Mouse (Mus musculus): ENCODE measurements around the gene Elavl4.

Gene Elavl4

GRCm38 (mm10) chr4:110266804-110267575, 84.7 kb downstream of the Elavl4 start:
- no peak for DNase-seq (ENCODE audit: extremely low read depth, insufficient read length, low spot score)

- DNase-seq (ENCODE audit: extremely low read depth, insufficient read length, low spot score) = no peak
These were observed 87.3 kb downstream of the Elavl4 start for GRCm38 (mm10) chr4:110264345-110264943.

GRCm38 (mm10) chr4:110257360-110257759, 94.3 kb downstream of the Elavl4 start:
- DNase-seq (ENCODE audit: extremely low read depth, insufficient read length, low spot score) = no peak

DNA sequence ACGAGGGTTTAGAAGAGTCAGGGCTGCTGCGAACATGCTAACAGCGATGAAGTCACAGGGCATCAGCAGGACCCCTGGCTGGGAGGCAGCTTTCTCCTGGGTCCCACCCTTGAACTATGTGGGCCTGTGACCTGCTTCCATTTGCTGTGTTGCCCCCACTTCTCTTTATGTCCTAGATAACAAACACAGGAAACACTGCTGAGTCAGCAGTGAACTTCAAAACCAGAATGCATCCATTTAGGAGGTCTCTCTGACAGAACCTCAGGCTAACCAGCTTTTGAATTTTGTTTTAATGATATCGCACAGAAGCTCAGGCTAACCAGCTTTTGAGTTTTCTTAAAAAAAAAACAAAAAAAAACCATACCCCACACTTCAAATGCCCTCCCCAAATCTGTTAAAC, 96.1 kb downstream of the Elavl4 start:
- no peak for DNase-seq (ENCODE audit: extremely low read depth, insufficient read length, low spot score)

- DNase-seq (ENCODE audit: extremely low read depth, insufficient read length, low spot score) = no peak
These were observed 101.7 kb downstream of the Elavl4 start for GRCm38 (mm10) chr4:110250055-110250454.

- no peak for DNase-seq (ENCODE audit: extremely low read depth, insufficient read length, low spot score)
These were observed 108.8 kb downstream of the Elavl4 start for GRCm38 (mm10) chr4:110242879-110243278.

DNA sequence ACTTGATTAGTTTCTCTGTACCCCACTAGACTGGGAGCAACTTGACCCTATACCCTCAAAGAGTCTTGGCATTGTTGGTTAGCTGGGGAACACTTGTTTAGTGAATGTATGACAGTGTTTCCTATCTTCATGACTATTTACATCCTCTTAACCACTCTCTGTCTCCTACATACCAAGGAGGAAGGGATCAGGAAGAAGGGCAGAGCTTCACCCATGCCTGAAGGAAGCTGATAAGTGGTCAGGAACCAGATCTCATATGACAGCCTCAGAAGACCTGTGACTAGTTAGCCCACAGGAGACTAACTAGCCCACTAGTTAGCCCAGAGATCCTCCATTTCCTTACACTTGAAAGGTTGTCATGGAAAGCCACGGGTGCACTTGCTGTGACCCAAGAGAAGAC, 117.2 kb downstream of the Elavl4 start:
- no peak for DNase-seq (ENCODE audit: extremely low read depth, insufficient read length, low spot score)

- no peak for DNase-seq (ENCODE audit: extremely low read depth, insufficient read length, low spot score)
These were observed 119.4 kb downstream of the Elavl4 start for GRCm38 (mm10) chr4:110232327-110232726.

DNA sequence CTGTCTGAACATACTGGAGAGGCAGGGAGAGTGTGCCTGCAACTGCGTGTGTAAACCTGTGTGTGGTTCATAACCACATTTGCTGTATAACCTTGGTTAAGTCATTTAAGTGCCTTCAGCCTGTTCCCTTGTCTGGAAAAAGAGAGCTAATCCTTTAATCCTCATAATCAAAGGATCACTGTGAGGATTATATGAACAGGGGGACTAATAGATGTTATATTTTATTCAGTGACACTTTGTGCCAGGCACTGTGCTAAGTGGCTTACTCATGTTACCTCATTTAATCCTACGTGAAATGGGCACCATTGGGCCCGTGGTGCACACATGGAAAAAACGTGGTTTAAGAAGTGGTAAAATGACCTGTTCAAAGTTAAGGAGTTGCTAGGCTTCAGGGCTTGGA, 119.9 kb downstream of the Elavl4 start:
- no peak for DNase-seq (ENCODE audit: extremely low read depth, insufficient read length, low spot score)

DNA sequence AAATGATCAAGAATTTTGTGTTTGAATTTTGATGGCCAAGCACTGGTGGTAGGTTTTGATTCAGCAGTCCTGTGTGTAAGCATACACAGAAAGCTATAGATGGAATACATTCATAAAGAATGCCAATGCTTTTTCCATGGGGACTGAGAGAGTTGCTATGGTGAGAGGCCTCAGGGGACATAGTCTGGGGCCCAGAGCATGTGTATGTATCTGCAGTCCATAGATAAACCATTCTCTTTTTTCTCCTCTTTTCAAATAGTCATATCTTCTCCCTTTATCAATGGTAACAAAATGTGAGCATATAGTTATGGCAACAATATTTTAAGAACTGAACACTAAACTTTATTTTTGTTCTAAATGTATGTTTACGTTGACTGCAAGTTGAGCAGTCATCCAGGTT, 122.1 kb downstream of the Elavl4 start:
- DNase-seq (ENCODE audit: extremely low read depth, insufficient read length, low spot score) = no peak

- no peak for DNase-seq (ENCODE audit: extremely low read depth, insufficient read length, low spot score)
These were observed 122.5 kb downstream of the Elavl4 start for GRCm38 (mm10) chr4:110229238-110229637.

DNA sequence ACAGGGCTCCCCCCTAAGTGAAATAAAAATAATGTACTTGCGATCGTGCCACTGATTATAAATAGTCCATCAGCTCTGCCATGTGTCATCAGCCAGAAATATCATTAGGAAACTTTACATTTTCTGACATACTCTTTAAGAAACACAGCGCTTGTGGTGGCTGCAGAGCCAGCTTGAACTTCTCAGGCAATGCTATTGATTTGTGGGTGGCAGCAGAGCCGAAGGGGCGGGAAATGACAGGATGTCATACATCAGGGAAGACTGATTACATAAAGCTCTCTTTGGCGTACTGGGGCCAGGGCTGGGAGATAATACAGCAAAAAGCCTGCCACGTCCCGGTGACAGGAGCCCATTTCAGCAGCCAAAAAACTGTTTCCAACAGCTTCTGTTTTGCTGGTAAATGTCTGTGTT, 124.1 kb downstream of the Elavl4 start:
- DNase-seq (ENCODE audit: extremely low read depth, insufficient read length, low spot score) = no peak

DNA sequence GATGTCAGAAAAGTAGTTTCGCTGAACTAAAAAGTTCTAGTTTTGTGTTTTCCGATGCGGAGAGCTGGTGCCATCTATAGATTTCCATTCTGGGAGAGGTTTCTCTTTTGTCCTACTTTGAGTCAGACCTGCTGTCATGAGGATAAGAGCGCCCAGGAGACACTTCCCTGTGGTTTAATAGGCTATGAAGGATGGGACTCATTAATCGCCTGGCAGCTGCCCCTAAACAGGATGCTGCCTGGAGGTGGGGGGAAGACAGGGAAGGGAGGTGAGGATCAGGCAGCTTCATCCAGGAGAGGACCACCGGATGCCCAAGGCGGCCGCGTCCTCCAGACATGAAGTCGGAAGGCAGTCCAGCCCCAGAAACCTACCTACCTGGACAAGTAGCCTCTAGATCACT, 126.2 kb downstream of the Elavl4 start:
- DNase-seq (ENCODE audit: extremely low read depth, insufficient read length, low spot score) = no peak

DNA sequence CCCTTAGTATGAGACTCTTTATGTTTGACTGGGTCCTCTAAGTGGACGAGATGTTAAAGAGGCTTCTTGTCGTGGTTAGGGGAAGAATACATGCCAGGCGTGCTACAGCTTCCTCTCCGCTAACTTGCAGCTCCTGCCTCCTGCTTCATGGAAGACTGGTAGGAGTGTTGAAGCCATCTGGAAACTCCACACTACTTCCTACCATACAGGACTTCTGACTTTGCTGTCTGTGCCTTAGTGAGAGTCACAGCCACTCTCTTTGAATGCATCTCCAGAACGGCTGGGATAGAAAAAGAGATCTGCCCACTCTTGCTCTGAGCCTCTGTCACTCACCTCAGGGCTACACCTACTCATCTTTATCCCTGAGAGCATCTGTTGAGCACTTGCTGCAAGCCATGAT, 132.9 kb downstream of the Elavl4 start:
- DNase-seq (ENCODE audit: extremely low read depth, insufficient read length, low spot score) = no peak

GRCm38 (mm10) chr4:110217553-110217952, 134.2 kb downstream of the Elavl4 start:
- no peak for DNase-seq (ENCODE audit: extremely low read depth, insufficient read length, low spot score)

DNA sequence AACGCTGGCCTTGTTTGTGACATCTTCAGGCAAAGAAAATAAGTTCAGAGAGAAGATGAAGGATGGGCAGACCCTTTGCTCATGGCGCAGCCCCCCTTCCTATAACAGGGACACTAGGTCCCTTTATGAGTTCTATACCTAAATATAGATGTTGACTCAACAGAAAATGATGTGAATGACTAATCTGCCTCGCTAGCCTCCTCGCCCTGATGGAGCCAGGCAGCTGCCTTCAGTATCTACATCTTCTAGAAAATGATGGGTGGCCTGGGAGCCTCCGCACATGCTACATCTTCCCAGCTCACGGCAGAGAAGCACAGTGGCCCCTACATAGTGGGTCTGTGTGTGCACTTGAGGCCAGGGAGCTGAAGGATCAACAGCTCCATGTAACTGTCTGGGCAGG, 137.2 kb downstream of the Elavl4 start:
- no peak for DNase-seq (ENCODE audit: extremely low read depth, insufficient read length, low spot score)

GRCm38 (mm10) chr4:110213666-110214065, 138.0 kb downstream of the Elavl4 start:
- no peak for DNase-seq (ENCODE audit: extremely low read depth, insufficient read length, low spot score)

GRCm38 (mm10) chr4:110210246-110210645, 141.5 kb downstream of the Elavl4 start:
- DNase-seq (ENCODE audit: extremely low read depth, insufficient read length, low spot score) = no peak

DNA sequence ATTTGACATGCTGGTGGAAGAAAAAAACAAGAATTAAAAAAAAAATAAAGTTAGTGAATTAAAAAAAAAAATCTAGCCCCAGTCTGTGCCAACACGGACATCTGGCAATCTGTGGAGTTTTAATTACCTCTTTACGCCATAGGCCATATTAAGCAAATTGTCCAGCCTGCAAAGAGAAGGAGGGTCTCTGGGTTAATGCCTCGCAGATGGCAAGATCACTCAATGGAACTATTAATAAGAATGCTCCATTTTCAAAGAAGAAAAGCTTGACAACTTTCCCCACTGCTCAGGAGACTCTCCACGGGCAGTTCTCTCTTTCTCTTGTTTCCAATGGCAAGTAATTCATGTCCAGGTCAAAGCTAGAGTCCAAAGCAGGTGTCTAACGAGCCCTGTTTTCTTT, 142.1 kb downstream of the Elavl4 start:
- DNase-seq (ENCODE audit: extremely low read depth, insufficient read length, low spot score) = no peak

DNA sequence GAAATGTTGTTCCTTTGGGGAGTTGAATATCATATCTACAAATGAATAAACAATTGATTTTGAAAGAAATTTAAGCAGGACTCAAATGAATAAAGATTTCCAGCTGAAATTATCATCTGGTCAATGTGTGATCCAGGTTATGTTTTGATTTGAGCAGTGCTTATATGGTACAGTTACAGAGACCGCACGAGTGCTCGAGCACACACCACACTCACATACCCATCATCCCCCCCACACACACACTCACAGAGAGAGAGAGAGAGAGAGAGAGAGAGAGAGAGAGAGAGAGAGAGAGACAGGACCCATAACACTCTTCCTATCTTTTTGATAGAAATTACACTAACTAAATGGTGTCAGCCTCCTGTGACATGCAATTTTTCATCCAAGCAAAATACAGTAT, 150.0 kb downstream of the Elavl4 start:
- DNase-seq (ENCODE audit: extremely low read depth, insufficient read length, low spot score) = no peak

GRCm38 (mm10) chr4:110199897-110200296, 151.8 kb downstream of the Elavl4 start:
- DNase-seq (ENCODE audit: extremely low read depth, insufficient read length, low spot score) = no peak

GRCm38 (mm10) chr4:110198600-110198999, 153.1 kb downstream of the Elavl4 start:
- no peak for DNase-seq (ENCODE audit: extremely low read depth, insufficient read length, low spot score)
